Comparison of ENCODE assay signal across 9 mouse cellular contexts in the genomic region with DNA sequence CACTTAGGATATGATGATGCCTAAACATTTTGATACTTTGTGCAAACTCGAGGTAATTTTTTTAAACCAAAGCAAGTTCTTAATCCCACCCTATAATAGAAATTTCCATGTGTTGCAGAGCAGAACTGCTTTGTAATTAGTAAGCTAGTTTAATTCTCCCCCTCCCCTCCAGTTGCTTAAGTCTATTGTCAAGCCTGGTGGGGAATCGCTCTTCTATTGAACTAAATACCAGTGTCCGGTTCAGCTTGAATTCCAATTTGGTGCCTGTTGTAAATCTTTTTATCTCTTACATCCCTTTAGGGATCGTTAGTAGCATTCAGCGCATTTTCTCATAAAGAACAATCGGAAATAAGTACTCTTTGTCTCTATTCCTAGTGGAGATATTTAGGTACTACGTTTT. TPM values are rescaled to one million over a fixed set of nuclear protein-coding genes. Genes with fewer than 3 reads are reported as not detected.
A peak's percentile ranks its signal among the peaks of the same experiment; 100 is the strongest.
DNase-seq lines count a peak whose midpoint lies in the region; ATAC-seq and TF ChIP-seq lines count a peak whose summit lies in the region.
"Had no signal": no experiment of that assay in that cellular context is flagged by ENCODE, and none has a peak within 500 bp of the region (broad histone marks: within the 10 kb centered on the region; RNA-seq: fewer than 3 reads in every experiment).

No protein-coding gene starts in this region.

- H3K27me3 ChIP-seq in heart, embryonic 10.5 days (ENCODE audit: insufficient read depth, poor library complexity, severe bottlenecking), result no peaks in the 10 kb centered on the region
- no peaks in the 10 kb centered on the region for H3K27me3 ChIP-seq in G1E (ENCODE audit: insufficient read depth, low read length)
- H3K27me3 ChIP-seq in hindbrain, embryonic 10.5 days (ENCODE audit: insufficient read depth, poor library complexity, severe bottlenecking), result no peaks in the 10 kb centered on the region

- no peak for DNase-seq in heart, embryonic 10.5 days (ENCODE audit: low spot score)
- DNase-seq in heart, adult 11 months, result no peak
- DNase-seq in G1E (ENCODE audit: low spot score), result no peak
- DNase-seq in hindbrain, embryonic 10.5 days (ENCODE audit: low spot score), result no peak
- peak; percentile 30 for DNase-seq in mesoderm, embryonic 11.5 days (ENCODE audit: low read depth, low spot score)
- DNase-seq in adrenal gland, postnatal 14 days, result no peak
- no peak for DNase-seq in cerebellum, adult 18-20 months
- no peak for DNase-seq in testis, postnatal 10 days (ENCODE audit: low spot score)
- DNase-seq: kidney, postnatal 4 days had no signal

- H3K4me3 ChIP-seq in heart, embryonic 10.5 days, result peak overlapping the region; percentile 84
- H3K4me3 ChIP-seq in G1E (ENCODE audit: low read depth, low read length), result peak overlapping the region; percentile 95
- H3K4me3 ChIP-seq in hindbrain, embryonic 10.5 days, result peak overlapping the region; percentile 85

- peaks cover 9% of the 10 kb centered on the region; the same call in 1 of the 2 replicates for H3K36me3 ChIP-seq in heart, embryonic 10.5 days
- H3K36me3 ChIP-seq in G1E (replicated peaks), result peaks cover 38% of the 10 kb centered on the region
- peaks cover 28% of the 10 kb centered on the region for H3K36me3 ChIP-seq in hindbrain, embryonic 10.5 days

- ATAC-seq in G1E (ENCODE audit: extremely low read depth, insufficient number of reproducible peaks, low FRiP score, poor library complexity, severe bottlenecking), result no peak

- H3K4me1 ChIP-seq in heart, embryonic 10.5 days, result peaks cover 13% of the 10 kb centered on the region; the same call in 1 of the 2 replicates
- peaks cover 34% of the 10 kb centered on the region for H3K4me1 ChIP-seq in G1E (ENCODE audit: insufficient read depth, low read depth, low read length)
- H3K4me1 ChIP-seq in hindbrain, embryonic 10.5 days (replicated peaks), result peaks cover 29% of the 10 kb centered on the region

- no peak for TF ChIP-seq CTCF in G1E (IDR thresholded peaks at IDR 0.05; ENCODE audit: low read depth, low read length)

- H3K27ac ChIP-seq in heart, embryonic 10.5 days, result no peak overlapping the region
- no peak overlapping the region for H3K27ac ChIP-seq in hindbrain, embryonic 10.5 days

- H3K9me3 ChIP-seq in heart, embryonic 10.5 days, result no peaks in the 10 kb centered on the region
- H3K9me3 ChIP-seq in G1E (replicated peaks), result no peaks in the 10 kb centered on the region
- H3K9me3 ChIP-seq in hindbrain, embryonic 10.5 days, result no peaks in the 10 kb centered on the region

- WGBS in heart, embryonic 10.5 days, result 63% methylated on average over 7 of the region's 7 CpGs
- WGBS in hindbrain, embryonic 10.5 days, result 21% methylated on average over 7 of the region's 7 CpGs

RNA-seq across cellular contexts. Expression of a gene that starts 1.9 kb away (rescaled TPM):
- polyA plus RNA-seq in heart, embryonic 10.5 days (2016; fragmentation: Nextera tagmentation; extraction: Ambion mirVana), result 104 and 111 TPM in 2 replicates
- total RNA-seq in G1E (2014; fragmentation: Nextera tagmentation), result 291 and 312 TPM in 2 replicates
- total RNA-seq in G1E (2017), result 270 and 276 TPM in 2 replicates
- 33.7 and 66.9 TPM in 2 replicates for polyA plus RNA-seq in G1E (2012)
- polyA plus RNA-seq in hindbrain, embryonic 10.5 days (2016; fragmentation: Nextera tagmentation; extraction: Ambion mirVana), result 105 and 132 TPM in 2 replicates
- 70.5 and 77.0 TPM in 2 replicates for total RNA-seq in adrenal gland, postnatal 14 days (2021)
